Mouse (Mus musculus): ENCODE results near the gene Cdc20b. TPM values are rescaled to one million over a fixed set of nuclear protein-coding genes. Genes with fewer than 3 reads are reported as not detected.
"Not testable (repeated sequence)": the region's sequence is repeated elsewhere in the genome, so short reads cannot be mapped to it uniquely, and the experiment has no call there.

Cdc20b gene
- polyA plus RNA-seq, 1 experiment from 2014 or later = not detected

- WGBS = 67% methylated on average over 6 of the region's 6 CpGs
- ATAC-seq (ENCODE audit: insufficient number of reproducible peaks, low FRiP score, low TSS enrichment, low read depth) = no peak
- Histone ChIP-seq H3K27ac (no peak overlapping the region), H3K4me2 (no peak overlapping the region), H3K4me3 (no peak overlapping the region), H3K27me3 (peaks cover 77% of the 10 kb centered on the region), H3K36me3 (no peaks in the 10 kb centered on the region), H3K9me3 (no peaks in the 10 kb centered on the region), H3K9ac (no peak overlapping the region), H3K4me1 (peaks cover 25% of the 10 kb centered on the region)
Measured at GRCm38 (mm10) chr13:112997369-112997768, 37.5 kb upstream of the Cdc20b start.

DNA sequence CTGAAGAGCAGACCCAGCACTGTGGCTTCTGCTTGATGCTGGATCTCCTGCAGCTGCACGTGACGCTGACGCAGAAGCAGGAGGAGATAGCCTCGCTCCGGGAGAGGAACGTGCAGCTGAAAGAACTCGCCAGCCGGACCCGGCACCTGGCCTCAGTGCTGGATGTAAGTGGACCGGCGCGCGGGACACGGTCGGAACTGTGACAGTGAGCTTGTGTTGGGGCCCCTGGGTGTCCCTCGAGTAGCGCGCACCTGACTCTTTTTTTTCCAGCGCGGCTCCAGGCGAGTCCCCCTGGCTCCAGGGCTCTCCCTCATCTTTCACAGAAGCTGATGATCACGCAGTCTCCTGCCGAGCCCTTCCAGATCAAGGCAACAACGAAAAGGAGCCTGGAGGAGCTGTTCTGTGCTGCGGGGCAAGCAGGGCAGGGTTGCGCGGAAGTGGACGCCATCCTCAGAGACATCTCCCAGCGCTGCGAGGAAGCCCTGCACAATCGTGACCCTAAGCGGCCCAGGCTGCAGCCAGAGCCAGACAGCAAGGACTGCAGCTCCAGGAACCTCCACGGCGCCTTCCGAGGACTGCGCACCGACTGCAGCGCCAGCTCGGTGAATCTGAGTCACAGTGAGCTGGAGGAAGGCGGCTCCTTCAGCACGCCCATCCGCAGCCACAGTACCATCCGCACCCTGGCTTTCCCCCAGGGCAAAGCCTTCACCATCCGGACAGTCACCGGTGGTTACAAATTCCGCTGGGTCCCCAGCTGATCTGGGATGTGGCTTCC lies 36.3 kb upstream of the Cdc20b start:
- Histone ChIP-seq H3K4me2 (peak overlapping the region; percentile 88), H3K9ac (peak overlapping the region; percentile 11; the same call in 1 of the 2 replicates), H3K27me3 (peaks cover 66% of the 10 kb centered on the region), H3K27ac (no peak overlapping the region), H3K9me3 (no peaks in the 10 kb centered on the region), H3K4me1 (peaks cover 18% of the 10 kb centered on the region), H3K36me3 (no peaks in the 10 kb centered on the region), H3K4me3 (peak overlapping the region; percentile 42)
- ATAC-seq (ENCODE audit: insufficient number of reproducible peaks, low FRiP score, low TSS enrichment, low read depth) = no peak
- under 1% methylated on average over 46 of the region's 46 CpGs for WGBS

- Histone ChIP-seq H3K36me3 (no peaks in the 10 kb centered on the region), H3K9me3 (no peaks in the 10 kb centered on the region), H3K27ac (no peak overlapping the region), H3K9ac (no peak overlapping the region), H3K4me3 (no peak overlapping the region), H3K27me3 (peaks cover 51% of the 10 kb centered on the region), H3K4me2 (no peak overlapping the region), H3K4me1 (peaks cover 10% of the 10 kb centered on the region)
- WGBS = 76% methylated on average over 3 of the region's 3 CpGs
- no peak for ATAC-seq (ENCODE audit: insufficient number of reproducible peaks, low FRiP score, low TSS enrichment, low read depth)
Measured at GRCm38 (mm10) chr13:113000090-113000489, 34.8 kb upstream of the Cdc20b start.

- H3K36me3 ChIP-seq = no peaks in the 10 kb centered on the region
- no peak overlapping the region for H3K4me2 ChIP-seq
- H3K9ac ChIP-seq = no peak overlapping the region
- H3K4me3 ChIP-seq = no peak overlapping the region
- H3K27ac ChIP-seq = no peak overlapping the region
- peaks cover 46% of the 10 kb centered on the region for H3K27me3 ChIP-seq
- WGBS = 53% methylated on average over 9 of the region's 9 CpGs
- peaks cover 10% of the 10 kb centered on the region for H3K4me1 ChIP-seq
- no peak for ATAC-seq (ENCODE audit: insufficient number of reproducible peaks, low FRiP score, low TSS enrichment, low read depth)
- H3K9me3 ChIP-seq = no peaks in the 10 kb centered on the region
Measured at GRCm38 (mm10) chr13:113000576-113001318, 34.2 kb upstream of the Cdc20b start.

GRCm38 (mm10) chr13:113012683-113013082 lies 22.2 kb upstream of the Cdc20b start:
- Histone ChIP-seq H3K4me1 (no peaks in the 10 kb centered on the region), H3K9me3 (no peaks in the 10 kb centered on the region), H3K27ac (no peak overlapping the region), H3K4me2 (0 out of 2 replicates have a peak overlapping the region, but pooled peaks have one; percentile 40), H3K4me3 (no peak overlapping the region), H3K9ac (no peak overlapping the region), H3K27me3 (no peaks in the 10 kb centered on the region), H3K36me3 (no peaks in the 10 kb centered on the region)
- WGBS = 72% methylated on average over 6 of the region's 6 CpGs
- ATAC-seq (ENCODE audit: insufficient number of reproducible peaks, low FRiP score, low TSS enrichment, low read depth) = no peak

- Histone ChIP-seq H3K4me2 (peak overlapping the region; percentile 40), H3K4me3 (peak overlapping the region; percentile 31)
- not testable (repeated sequence) for H3K9ac ChIP-seq; H3K27me3 ChIP-seq; H3K4me1 ChIP-seq; H3K36me3 ChIP-seq; H3K27ac ChIP-seq; ATAC-seq (ENCODE audit: insufficient number of reproducible peaks, low FRiP score, low TSS enrichment, low read depth); H3K9me3 ChIP-seq
- WGBS = 38% methylated on average over 19 of the region's 20 CpGs
Measured at GRCm38 (mm10) chr13:113013174-113013953, 21.5 kb upstream of the Cdc20b start.

- H3K9me3 ChIP-seq = no peaks in the 10 kb centered on the region
- no peak for ATAC-seq (ENCODE audit: insufficient number of reproducible peaks, low FRiP score, low TSS enrichment, low read depth)
- 86% methylated on average over 2 of the region's 2 CpGs for WGBS
- no peaks in the 10 kb centered on the region for H3K27me3 ChIP-seq
- H3K9ac ChIP-seq = no peak overlapping the region
- no peak overlapping the region for H3K4me2 ChIP-seq
- H3K27ac ChIP-seq = no peak overlapping the region
- H3K4me3 ChIP-seq = no peak overlapping the region
- H3K4me1 ChIP-seq = no peaks in the 10 kb centered on the region
- no peaks in the 10 kb centered on the region for H3K36me3 ChIP-seq
Measured at GRCm38 (mm10) chr13:113021521-113021920, 13.4 kb upstream of the Cdc20b start.

DNA sequence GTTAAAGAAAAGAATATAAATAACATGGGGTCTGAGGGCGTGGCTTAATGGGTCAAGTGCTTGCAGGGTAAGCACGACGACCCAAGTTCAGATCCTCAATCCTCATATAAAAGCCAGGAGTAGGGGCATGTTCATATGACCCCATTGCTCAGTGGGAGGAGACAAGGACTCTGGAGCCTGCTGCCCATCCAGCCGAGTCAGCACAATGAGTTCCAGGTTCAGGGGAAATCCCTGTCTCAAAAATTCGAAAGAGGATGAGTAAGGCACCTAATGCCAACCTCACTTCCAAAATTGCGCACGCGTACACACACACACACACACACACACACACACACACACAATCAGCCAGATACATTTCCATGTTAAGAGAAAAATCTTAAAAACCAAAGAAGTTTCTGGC lies 12.4 kb upstream of the Cdc20b start:
- Histone ChIP-seq H3K9ac (no peak overlapping the region), H3K27ac (no peak overlapping the region), H3K4me3 (no peak overlapping the region), H3K4me1 (no peaks in the 10 kb centered on the region), H3K27me3 (no peaks in the 10 kb centered on the region), H3K4me2 (no peak overlapping the region), H3K9me3 (no peaks in the 10 kb centered on the region), H3K36me3 (no peaks in the 10 kb centered on the region)
- ATAC-seq (ENCODE audit: insufficient number of reproducible peaks, low FRiP score, low TSS enrichment, low read depth) = no peak
- 69% methylated on average over 8 of the region's 8 CpGs for WGBS

DNA sequence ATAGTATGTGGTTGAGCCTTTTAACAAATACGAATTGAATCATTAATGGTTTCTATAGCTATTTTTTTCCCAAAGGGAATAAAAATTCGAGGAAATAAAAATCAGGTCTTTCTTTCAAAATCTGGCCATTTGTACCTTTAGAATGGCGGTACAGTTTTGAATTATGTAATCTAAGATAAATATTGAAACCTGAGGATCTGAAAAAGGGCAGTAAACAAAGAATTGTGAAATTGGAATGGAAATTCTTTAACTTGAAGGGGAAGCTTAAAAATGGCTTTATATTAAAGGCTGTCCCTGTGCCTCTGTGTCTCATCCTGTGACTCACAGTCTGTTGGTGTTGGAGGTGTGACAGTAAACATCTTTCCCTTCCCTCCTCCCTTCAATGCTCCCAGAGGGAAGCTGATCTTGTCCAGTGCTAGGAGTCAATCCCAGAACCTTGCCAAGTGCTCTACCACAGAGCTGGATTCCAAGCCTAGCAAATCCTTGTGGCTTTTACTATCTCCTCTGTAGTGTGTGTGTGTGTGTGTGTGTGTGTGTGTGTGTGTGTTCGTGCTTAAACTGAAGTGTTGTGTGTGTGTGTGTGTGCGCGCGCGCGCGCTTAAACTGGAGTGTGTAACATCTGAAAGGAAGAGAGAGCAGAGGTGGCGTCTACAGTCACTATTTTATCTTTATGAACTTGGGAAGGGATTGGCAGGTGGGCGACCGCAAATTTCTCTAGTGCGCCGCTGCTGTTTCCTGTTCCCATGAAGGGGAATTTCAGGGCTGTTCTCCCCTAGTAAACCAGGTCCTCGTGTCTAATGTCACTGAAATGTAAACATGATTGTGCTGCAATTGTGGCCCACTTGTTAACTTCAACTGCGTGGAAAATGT lies 11.4 kb upstream of the Cdc20b start:
- H3K4me1 ChIP-seq = no peaks in the 10 kb centered on the region
- H3K27me3 ChIP-seq = no peaks in the 10 kb centered on the region
- no peak for ATAC-seq (ENCODE audit: insufficient number of reproducible peaks, low FRiP score, low TSS enrichment, low read depth)
- H3K4me2 ChIP-seq = no peak overlapping the region
- H3K9ac ChIP-seq = no peak overlapping the region
- 67% methylated on average over 17 of the region's 17 CpGs for WGBS
- H3K4me3 ChIP-seq = no peak overlapping the region
- H3K27ac ChIP-seq = no peak overlapping the region
- H3K9me3 ChIP-seq = no peaks in the 10 kb centered on the region
- no peaks in the 10 kb centered on the region for H3K36me3 ChIP-seq

GRCm38 (mm10) chr13:113031351-113031750 lies 3.6 kb upstream of the Cdc20b start:
- no peak for ATAC-seq (ENCODE audit: insufficient number of reproducible peaks, low FRiP score, low TSS enrichment, low read depth)
- Histone ChIP-seq H3K9ac (no peak overlapping the region), H3K27ac (no peak overlapping the region), H3K9me3 (no peaks in the 10 kb centered on the region), H3K4me2 (peak overlapping the region; percentile 99), H3K4me3 (peak overlapping the region; percentile 55), H3K4me1 (peaks cover 30% of the 10 kb centered on the region), H3K36me3 (no peaks in the 10 kb centered on the region), H3K27me3 (peaks cover 41% of the 10 kb centered on the region)
- 4% methylated on average over 7 of the region's 7 CpGs for WGBS

Measured in limb, embryonic 15.5 days (tissue).